Mouse (Mus musculus) hindbrain, embryonic 16.5 days (tissue): ENCODE results near the gene Tsen15. TPM values are rescaled to one million over a fixed set of nuclear protein-coding genes. Genes with fewer than 3 reads are reported as not detected.

Experiments
- ATAC-seq: fragments of 200-750 bp; cut with Nextera tagmentation; 2 replicates; pipeline ENCODE4 v1.8.0; 2017; ENCODE audit warnings: moderate TSS enrichment, moderate library complexity
- H3K27ac ChIP-seq: fragments of 300-500 bp; sonication (generic); 2 replicates; pipeline ENCODE4 v1.5.1; 2014; ENCODE audit warnings: low read depth, mild to moderate bottlenecking, control low read depth, low read length, moderate library complexity
- H3K27me3 ChIP-seq: fragments of 300-500 bp; sonication (generic); replicated peaks from 2 replicates; pipeline ENCODE4 v1.6.1; 2014; ENCODE audit warnings: low read length; ENCODE audit not compliant: control insufficient read depth, insufficient read depth
- H3K36me3 ChIP-seq: fragments of 300-500 bp; sonication (generic); 2 replicates; pipeline ENCODE4 v1.6.1; 2014; ENCODE audit warnings: mild to moderate bottlenecking, low read length, moderate library complexity, mixed read lengths; ENCODE audit not compliant: control insufficient read depth, insufficient read depth
- H3K4me1 ChIP-seq: fragments of 300-500 bp; sonication (generic); 2 replicates; pipeline ENCODE4 v1.6.1; 2014; ENCODE audit warnings: low read depth, low read length; ENCODE audit not compliant: control insufficient read depth, insufficient read depth
- H3K4me2 ChIP-seq: fragments of 300-500 bp; sonication (generic); 2 replicates; pipeline ENCODE4 v1.6.1; 2014; ENCODE audit warnings: mild to moderate bottlenecking, low read length, control low read depth, moderate library complexity
- H3K4me3 ChIP-seq: fragments of 300-500 bp; sonication (generic); 2 replicates; pipeline ENCODE4 v1.5.1; 2014; ENCODE audit warnings: mild to moderate bottlenecking, low read length, control low read depth, moderate library complexity
- H3K9ac ChIP-seq: fragments of 300-500 bp; sonication (generic); 2 replicates; pipeline ENCODE4 v1.6.1; 2014; ENCODE audit warnings: low read depth, mild to moderate bottlenecking, control low read depth, low read length, moderate library complexity
- H3K9me3 ChIP-seq: fragments of 300-500 bp; sonication (generic); 2 replicates; pipeline ENCODE4 v1.6.1; 2014; ENCODE audit warnings: mild to moderate bottlenecking, low read length, moderate library complexity; ENCODE audit not compliant: control insufficient read depth
- WGBS: fragments of 180-500 bp; shearing (Covaris S2); extraction: QIAGEN DNeasy Blood & Tissue Kit; methylation state at CpG from one replicate; pipeline ENCODE4 v1.1.7; 2014; 5-methylcytosine and 5-hydroxymethylcytosine counted together
- polyA plus RNA-seq: library from polyadenylated mRNA; unstranded; fragments of >200 nt; fragmentation: Nextera tagmentation; extraction: Ambion mirVana; gene quantifications from 2 replicates; pipeline ENCODE4 v1.2.1, GENCODE M21; 2015

The Tsen15 gene
- polyA plus RNA-seq, 1 experiment from 2014 or later = 45.8 TPM

- Histone ChIP-seq H3K27me3 (no peaks in the 10 kb centered on the region), H3K4me1 (no peaks in the 10 kb centered on the region), H3K9me3 (peaks cover 5% of the 10 kb centered on the region; the same call in 1 of the 2 replicates), H3K9ac (no peak overlapping the region), H3K27ac (no peak overlapping the region; the same call in 1 of the 2 replicates), H3K36me3 (peaks cover 3% of the 10 kb centered on the region; the same call in 1 of the 2 replicates), H3K4me2 (no peak overlapping the region), H3K4me3 (no peak overlapping the region)
- ATAC-seq = no peak
- WGBS = 66% methylated on average over 1 of the region's 1 CpGs
Measured at GRCm38 (mm10) chr1:152413961-152414360, 27.5 kb upstream of the Tsen15 start.

- ATAC-seq = no peak
- Histone ChIP-seq H3K9me3 (peaks cover 5% of the 10 kb centered on the region; the same call in 1 of the 2 replicates), H3K27ac (no peak overlapping the region), H3K9ac (no peak overlapping the region), H3K27me3 (no peaks in the 10 kb centered on the region), H3K4me3 (no peak overlapping the region), H3K4me2 (no peak overlapping the region), H3K4me1 (no peaks in the 10 kb centered on the region), H3K36me3 (peaks cover 3% of the 10 kb centered on the region; the same call in 1 of the 2 replicates)
- WGBS = 95% methylated on average over 2 of the region's 2 CpGs
Measured at GRCm38 (mm10) chr1:152413116-152413515, 26.6 kb upstream of the Tsen15 start.

- ATAC-seq = 0 out of 2 replicates have a peak, but pooled peaks have one; percentile 70
- Histone ChIP-seq H3K9me3 (peaks cover 5% of the 10 kb centered on the region; the same call in 1 of the 2 replicates), H3K4me1 (peaks cover 8% of the 10 kb centered on the region), H3K9ac (no peak overlapping the region), H3K27me3 (0 out of 2 replicates have a peak, but pooled peaks cover 2% of the 10 kb centered on the region), H3K4me2 (no peak overlapping the region), H3K36me3 (peaks cover 3% of the 10 kb centered on the region; the same call in 1 of the 2 replicates), H3K4me3 (no peak overlapping the region), H3K27ac (no peak overlapping the region)
- WGBS = 81% methylated on average over 3 of the region's 3 CpGs
Measured at GRCm38 (mm10) chr1:152410657-152411056, 24.2 kb upstream of the Tsen15 start.

GRCm38 (mm10) chr1:152409356-152409755 is 22.9 kb upstream of the Tsen15 start:
- H3K9ac ChIP-seq = no peak overlapping the region
- H3K36me3 ChIP-seq = peaks cover 3% of the 10 kb centered on the region; the same call in 1 of the 2 replicates
- H3K9me3 ChIP-seq = peaks cover 5% of the 10 kb centered on the region; the same call in 1 of the 2 replicates
- H3K4me1 ChIP-seq = peaks cover 8% of the 10 kb centered on the region
- H3K27ac ChIP-seq = no peak overlapping the region
- H3K4me2 ChIP-seq = no peak overlapping the region
- no peak overlapping the region for H3K4me3 ChIP-seq
- H3K27me3 ChIP-seq = 0 out of 2 replicates have a peak, but pooled peaks cover 2% of the 10 kb centered on the region
- ATAC-seq = no peak
- WGBS = 66% methylated on average over 4 of the region's 4 CpGs

- WGBS = 37% methylated on average over 22 of the region's 22 CpGs
- peak overlapping the region; percentile 22 for H3K4me3 ChIP-seq
- H3K27me3 ChIP-seq = 0 out of 2 replicates have a peak, but pooled peaks cover 2% of the 10 kb centered on the region
- H3K4me2 ChIP-seq = peak overlapping the region; percentile 48
- peaks cover 3% of the 10 kb centered on the region; the same call in 1 of the 2 replicates for H3K9me3 ChIP-seq
- ATAC-seq = no peak
- H3K27ac ChIP-seq = no peak overlapping the region
- H3K9ac ChIP-seq = no peak overlapping the region
- H3K36me3 ChIP-seq = peaks cover under 1% of the 10 kb centered on the region; the same call in 1 of the 2 replicates
- H3K4me1 ChIP-seq = peaks cover 8% of the 10 kb centered on the region
Measured at GRCm38 (mm10) chr1:152407021-152407946, 20.8 kb upstream of the Tsen15 start.

GRCm38 (mm10) chr1:152400556-152401540 is 14.4 kb upstream of the Tsen15 start:
- H3K36me3 ChIP-seq = no peaks in the 10 kb centered on the region
- H3K4me3 ChIP-seq = peak overlapping the region; percentile 60
- H3K4me2 ChIP-seq = peak overlapping the region; percentile 81
- ATAC-seq = peak; percentile 64
- H3K27me3 ChIP-seq = peaks cover 7% of the 10 kb centered on the region
- no peaks in the 10 kb centered on the region for H3K9me3 ChIP-seq
- H3K9ac ChIP-seq = peak overlapping the region; percentile 77
- no peak overlapping the region for H3K27ac ChIP-seq
- WGBS = 12% methylated on average over 14 of the region's 14 CpGs
- peaks cover 12% of the 10 kb centered on the region for H3K4me1 ChIP-seq

GRCm38 (mm10) chr1:152399790-152400555 is 13.5 kb upstream of the Tsen15 start, which contains the start of gene Colgalt2:
Gene Colgalt2 (plus strand): TSS chr1:152399830.
- Histone ChIP-seq H3K9me3 (no peaks in the 10 kb centered on the region), H3K4me3 (peak within 1 kb of the TSS; percentile 60), H3K27me3 (peaks cover 7% of the 10 kb centered on the region), H3K9ac (peak within 1 kb of the TSS; percentile 77), H3K4me1 (peaks cover 12% of the 10 kb centered on the region), H3K4me2 (peak within 1 kb of the TSS; percentile 81), H3K36me3 (no peaks in the 10 kb centered on the region), H3K27ac (peak within 1 kb of the TSS; percentile 11; the same call in 1 of the 2 replicates)
- ATAC-seq = peak; percentile 90
- WGBS = under 1% methylated on average over 69 of the region's 70 CpGs

- 81% methylated on average over 1 of the region's 1 CpGs for WGBS
- H3K27ac ChIP-seq = no peak overlapping the region
- H3K9ac ChIP-seq = no peak overlapping the region
- peaks cover 7% of the 10 kb centered on the region for H3K27me3 ChIP-seq
- H3K4me1 ChIP-seq = peaks cover 12% of the 10 kb centered on the region
- H3K9me3 ChIP-seq = no peaks in the 10 kb centered on the region
- H3K36me3 ChIP-seq = no peaks in the 10 kb centered on the region
- H3K4me3 ChIP-seq = no peak overlapping the region
- no peak for ATAC-seq
- no peak overlapping the region for H3K4me2 ChIP-seq
Measured at GRCm38 (mm10) chr1:152398708-152399107, 12.2 kb upstream of the Tsen15 start.
